Mouse (Mus musculus) testis, postnatal 10 days (tissue): ENCODE measurements around the gene Vkorc1l1.

ENCODE experiments used
- DNase-seq: peaks from one replicate; pipeline ENCODE4 v3.0.0; 2021; ENCODE audit warnings: low spot score

Vkorc1l1 gene

GRCm38 (mm10) chr5:130001356-130001987 lies 59.7 kb downstream of the Vkorc1l1 start:
- DNase-seq = no peak

GRCm38 (mm10) chr5:130002301-130003146 lies 60.8 kb downstream of the Vkorc1l1 start, which contains the start of gene Gusb:
Gusb (minus strand) TSS chr5:130003049.
- peak; percentile 84 for DNase-seq

GRCm38 (mm10) chr5:130003229-130003628 lies 61.5 kb downstream of the Vkorc1l1 start:
- no peak for DNase-seq

DNA sequence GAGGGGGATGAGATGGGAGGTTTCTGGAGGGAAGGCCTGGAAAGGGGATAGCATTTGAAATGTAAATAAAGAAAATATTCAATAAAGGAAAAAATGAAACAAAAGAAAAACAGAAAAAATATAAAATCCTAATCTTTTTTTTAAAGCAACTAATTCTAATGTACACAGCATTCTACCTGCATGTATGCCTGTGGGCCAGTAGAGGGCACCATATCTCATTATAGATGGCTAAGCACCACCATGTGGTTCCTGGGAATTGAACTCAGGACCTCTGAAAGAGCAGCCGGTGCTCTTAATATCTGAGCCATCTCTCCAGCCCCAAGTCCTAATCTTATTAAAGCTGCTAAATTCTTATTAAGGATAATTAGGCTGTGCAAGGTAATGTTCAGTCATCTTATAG lies 65.6 kb downstream of the Vkorc1l1 start:
- DNase-seq = no peak

DNA sequence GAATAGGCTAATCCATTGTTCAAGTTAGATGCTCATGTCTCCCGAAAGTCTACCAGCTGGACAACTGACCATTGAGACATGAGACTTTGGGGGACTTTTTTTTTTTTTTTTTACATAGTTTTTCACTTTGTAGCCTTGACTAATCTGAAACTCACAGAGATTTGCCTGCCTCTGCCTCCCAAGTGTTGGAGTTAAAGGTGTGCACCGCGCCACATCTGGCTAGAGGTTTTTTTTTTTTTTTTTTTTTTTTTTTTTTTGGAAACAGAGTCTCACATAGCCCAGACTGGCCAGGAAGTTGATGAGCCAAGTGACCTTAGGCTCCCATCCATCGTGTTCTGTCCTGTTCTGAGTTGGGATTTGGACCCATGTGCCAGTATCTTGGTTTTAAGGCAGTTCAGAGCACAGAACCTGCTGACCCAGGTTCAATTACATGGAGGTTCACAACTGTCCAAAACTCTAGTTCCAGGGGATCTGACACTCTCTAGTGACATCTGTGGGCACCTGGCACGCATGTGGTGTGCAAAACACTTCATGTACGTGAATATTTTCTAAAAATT lies 66.3 kb downstream of the Vkorc1l1 start:
- DNase-seq = no peak

DNA sequence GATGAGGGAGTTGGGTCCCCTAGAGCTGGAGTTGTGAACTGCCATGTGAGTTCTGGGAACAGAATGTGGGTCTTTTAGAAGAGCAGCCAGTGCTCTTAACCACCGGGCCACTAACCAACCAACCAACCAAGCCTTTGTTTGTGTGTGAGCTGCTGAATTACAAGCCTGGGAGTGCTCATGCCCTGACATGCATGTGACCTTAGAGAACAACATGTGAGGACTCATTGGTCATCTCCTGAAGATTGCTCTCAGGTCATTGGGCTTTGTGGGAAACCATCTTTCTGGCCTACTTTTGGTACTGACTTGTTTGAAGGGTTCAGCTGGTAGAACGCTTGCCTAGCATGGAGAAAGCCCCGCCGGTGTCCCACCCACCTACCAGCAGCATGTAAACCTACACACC lies 68.0 kb downstream of the Vkorc1l1 start:
- no peak for DNase-seq

DNA sequence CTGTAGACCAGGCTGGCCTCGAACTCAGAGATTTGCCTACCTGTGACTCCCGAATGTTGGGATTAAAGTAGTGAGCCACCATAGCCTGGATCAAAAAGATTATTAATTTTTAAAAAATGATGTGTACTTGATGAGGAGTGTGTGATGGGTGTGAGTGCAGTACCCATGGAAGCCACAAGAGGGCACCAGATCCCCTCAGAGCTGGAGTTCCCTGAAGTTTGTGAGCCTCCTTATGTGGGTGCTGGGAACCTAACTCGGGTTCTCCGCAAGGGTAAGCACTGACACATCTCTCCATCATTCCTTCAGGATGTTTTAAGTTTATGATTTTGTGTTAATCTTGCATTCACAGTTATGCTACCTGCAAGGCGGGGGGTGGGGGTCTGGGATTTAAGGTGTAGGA lies 69.2 kb downstream of the Vkorc1l1 start:
- DNase-seq = peak; percentile 51

DNA sequence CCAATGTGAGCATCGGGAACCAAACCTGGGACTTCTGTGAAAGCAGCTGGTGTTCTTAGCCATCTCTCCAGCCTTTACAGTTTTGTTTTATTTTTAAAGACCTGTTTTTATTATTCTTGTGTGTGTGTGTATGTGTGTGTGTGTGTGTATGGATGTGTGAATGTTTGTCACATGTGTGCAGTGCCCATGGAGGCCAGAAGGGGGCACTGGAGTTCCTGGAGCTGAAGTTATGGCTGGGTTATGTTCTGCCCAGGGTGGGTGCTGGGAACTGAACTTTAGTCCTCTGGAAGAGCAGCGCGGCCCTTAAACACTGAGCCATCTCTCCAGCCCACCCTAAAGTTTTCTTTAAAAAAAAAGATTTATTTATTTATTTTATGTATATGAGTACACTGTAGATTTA lies 73.3 kb downstream of the Vkorc1l1 start:
- peak; percentile 45 for DNase-seq

GRCm38 (mm10) chr5:130019461-130019860 lies 77.7 kb downstream of the Vkorc1l1 start:
- DNase-seq = peak; percentile 40

DNA sequence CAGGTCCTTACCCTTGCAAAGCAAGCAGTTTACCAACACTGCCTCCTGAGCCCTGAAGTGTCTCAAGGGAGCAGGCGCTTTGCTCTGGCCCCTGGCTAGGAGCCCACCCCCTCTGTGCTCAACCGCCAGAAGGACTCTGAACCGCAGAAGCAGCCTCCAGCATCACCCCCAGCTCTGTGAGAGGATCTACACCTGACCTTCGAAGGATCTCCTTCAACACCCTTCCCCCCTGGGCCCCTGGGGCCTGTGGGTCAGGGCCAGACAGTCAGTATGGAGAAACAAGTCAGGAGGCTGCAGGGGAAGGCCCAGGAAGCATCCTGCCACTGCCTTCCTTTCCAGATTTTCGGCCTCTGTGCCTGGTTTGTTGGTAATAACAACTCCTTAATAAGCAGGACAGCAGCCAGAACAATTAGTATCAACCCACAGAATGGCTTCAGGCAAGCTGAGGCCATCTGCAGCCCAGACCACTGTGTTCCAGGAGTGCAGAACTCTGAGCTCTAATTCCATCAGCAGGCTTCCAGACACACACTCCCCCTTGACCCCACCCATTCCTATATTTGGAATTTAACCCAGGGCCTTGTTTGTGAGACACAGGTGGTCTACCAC lies 79.7 kb downstream of the Vkorc1l1 start:
- DNase-seq = peak; percentile 56

- DNase-seq = no peak
Measured at GRCm38 (mm10) chr5:130022366-130022765, 80.6 kb downstream of the Vkorc1l1 start.

DNA sequence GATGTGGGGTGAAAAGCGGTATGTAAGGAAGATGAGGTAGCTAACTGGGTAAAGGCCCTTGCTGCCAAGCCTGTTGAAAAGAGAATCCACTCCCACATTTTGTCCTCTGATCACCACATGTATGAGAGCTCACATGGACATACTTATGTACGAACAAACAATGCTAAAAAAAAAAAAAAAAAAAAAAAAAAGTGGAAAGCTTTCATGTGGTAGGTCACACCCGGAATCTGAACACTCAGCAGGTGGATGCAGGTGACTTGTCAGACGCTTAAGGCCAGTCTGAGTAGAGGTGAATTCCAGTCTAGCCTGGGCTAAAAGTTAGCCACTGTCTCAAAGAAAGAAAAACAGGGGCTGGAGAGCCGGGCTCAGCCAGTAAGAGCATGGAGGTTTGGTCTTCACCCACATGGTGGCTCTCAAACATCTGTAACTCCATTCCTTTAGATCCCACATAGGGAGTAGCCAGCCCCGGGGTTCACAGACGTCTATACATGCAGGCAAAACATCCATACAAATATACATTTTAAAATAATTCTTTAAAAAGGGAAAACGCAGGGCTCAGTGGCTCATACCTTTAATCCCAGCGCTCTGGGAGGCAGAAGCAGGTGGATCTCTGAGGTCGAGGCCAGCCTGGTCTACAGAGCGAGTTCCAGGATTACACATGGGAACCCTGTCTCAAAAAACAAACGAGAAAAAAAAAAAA lies 81.4 kb downstream of the Vkorc1l1 start:
- DNase-seq = no peak

DNA sequence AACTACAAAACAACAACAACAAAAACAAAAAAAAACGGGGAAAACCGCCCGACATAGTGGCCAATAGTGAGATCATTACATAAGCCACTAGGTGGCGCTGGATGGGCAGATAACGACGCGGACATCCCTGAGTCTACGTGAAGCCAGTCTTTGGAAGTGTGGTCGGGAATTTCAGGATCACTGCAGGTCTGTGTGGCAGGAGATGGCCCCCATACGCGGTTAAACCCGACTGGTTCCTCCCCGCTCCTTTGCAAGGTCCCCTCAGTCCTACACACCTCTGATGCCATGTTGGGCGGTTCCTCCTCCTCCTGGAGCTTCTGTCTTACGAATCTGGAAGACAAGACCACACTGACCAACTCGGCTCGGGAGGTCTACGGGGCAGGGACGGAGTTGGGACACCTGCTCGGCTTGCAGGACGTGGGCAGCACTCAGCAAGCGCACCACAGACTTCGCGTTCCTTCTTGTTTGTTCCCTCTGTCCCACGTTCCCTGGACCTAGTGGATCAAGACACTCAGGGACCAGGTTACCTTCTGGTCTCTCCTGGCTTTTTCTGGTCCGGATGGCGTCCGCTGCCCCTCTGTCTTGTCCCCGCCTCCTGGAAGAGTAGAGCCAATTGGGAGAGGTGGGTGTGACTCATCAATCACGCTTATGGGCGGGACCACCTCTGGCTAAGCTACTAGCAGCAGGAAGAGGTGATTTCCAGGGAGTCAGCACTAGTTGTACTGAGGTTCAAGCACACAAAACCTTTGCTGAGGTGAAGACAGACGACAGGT lies 82.2 kb downstream of the Vkorc1l1 start:
- DNase-seq = peak; percentile 86

DNA sequence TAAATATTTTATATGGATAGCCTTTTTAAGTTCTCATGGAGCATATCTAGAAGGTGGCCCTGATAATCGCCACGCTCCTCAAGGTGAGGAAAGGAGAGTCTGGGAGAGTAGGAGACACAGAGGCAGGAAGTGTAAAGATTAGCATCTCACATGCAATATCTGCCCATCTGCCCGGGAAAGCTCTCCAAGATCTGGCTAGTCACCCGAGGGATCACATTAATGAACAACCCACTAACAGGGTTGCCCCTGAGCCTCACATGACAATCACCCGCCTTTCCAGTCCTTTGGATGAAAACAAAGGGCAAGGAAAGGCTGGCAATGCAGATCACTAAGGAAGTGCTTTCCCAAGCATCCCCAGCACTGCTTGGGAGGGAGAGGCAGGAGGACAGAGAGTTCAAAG lies 85.4 kb downstream of the Vkorc1l1 start:
- DNase-seq = no peak

DNA sequence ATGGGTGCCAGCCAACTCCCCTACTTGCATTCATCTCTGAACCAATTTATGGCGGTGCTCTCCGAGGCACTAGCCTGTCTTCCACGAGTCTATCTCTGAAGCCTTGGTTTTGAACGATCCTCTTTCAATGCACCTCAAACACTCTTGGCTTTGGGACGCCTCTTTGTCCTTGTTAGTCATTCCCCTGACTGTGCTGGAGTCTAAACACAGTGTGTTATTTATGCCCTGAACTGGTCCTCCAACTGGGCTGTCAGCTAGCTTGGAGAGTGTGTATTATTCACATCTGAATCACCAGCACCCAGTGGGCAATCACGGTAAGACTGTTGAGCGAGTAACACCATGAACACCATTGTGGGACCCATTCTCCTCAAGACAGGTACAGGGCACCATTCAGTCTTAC lies 85.9 kb downstream of the Vkorc1l1 start:
- no peak for DNase-seq

GRCm38 (mm10) chr5:130029142-130029897 lies 87.5 kb downstream of the Vkorc1l1 start, which contains the start of the genes Asl and Crcp:
Asl (minus strand) TSS chr5:130029247.
Crcp (plus strand) TSS chr5:130029290.
- DNase-seq = peak; percentile 91

DNA sequence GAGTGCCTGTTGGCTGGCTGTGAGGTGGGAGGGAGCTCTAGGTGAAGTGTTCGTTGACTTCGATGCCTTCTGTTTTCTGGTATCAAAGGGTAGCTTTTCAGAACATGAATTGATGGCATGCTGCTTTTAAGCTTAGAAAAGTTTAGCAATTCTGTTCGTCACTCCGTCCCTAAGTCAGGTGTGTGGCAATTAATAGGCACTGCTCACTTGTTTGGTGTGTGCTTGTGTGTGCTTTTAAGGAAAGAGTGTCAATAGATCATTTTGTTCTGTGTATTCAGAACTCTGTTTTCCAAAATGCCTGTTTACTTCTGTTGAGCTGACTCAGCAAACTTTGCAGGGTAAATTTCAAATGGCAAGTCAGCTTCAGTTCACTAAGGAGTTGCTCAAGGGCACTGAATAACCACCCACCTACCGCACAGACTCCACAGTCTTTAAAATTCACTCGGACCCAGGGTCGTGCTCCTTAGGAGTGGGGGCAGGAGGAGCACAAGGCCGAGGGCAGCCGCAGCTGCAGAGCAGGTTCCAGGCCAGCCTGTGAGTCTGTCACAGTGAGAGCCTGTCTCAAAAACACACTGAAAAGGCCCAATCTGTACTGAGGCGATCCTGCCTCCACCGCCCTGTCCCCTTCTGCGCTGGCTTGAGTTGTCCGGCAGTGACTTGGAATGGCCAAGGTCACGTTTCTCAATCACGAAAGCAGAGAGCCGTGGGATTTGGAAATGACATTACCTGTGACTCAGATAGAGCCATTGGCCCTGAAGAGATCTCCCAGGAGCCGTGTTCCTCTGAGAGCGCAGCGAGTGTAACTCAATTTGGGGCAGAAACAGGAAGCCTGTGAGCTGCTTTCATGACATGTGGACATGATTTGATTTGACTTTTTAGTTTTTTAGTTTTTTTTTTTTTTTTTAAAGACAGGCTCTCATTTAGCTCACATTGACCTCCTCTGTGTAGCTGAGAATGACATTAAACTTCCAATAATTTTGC lies 89.9 kb downstream of the Vkorc1l1 start:
- peak; percentile 38 for DNase-seq

GRCm38 (mm10) chr5:130033869-130034268 lies 92.1 kb downstream of the Vkorc1l1 start:
- DNase-seq = no peak
